Mouse (Mus musculus) neural tube, embryonic 14.5 days (tissue): Measurements from ENCODE around the gene Ccnd3. TPM values are rescaled to one million over a fixed set of nuclear protein-coding genes. Genes with fewer than 3 reads are reported as not detected.

Source experiments
- ATAC-seq: fragments of 200-750 bp; cut with Nextera tagmentation; 2 replicates; pipeline ENCODE4 v1.8.0; 2017; ENCODE audit warnings: low read depth, mild to moderate bottlenecking, moderate TSS enrichment, moderate library complexity
- H3K27ac ChIP-seq: fragments of 300-500 bp; sonication (generic); 2 replicates; pipeline ENCODE4 v1.5.1; 2014; ENCODE audit warnings: low read depth, mild to moderate bottlenecking, control low read depth, low read length, moderate library complexity, mixed read lengths
- H3K27me3 ChIP-seq: fragments of 300-500 bp; sonication (generic); 2 replicates; pipeline ENCODE4 v1.6.1; 2014; ENCODE audit warnings: low read length; ENCODE audit not compliant: control insufficient read depth, insufficient read depth
- H3K36me3 ChIP-seq: fragments of 300-500 bp; sonication (generic); 2 replicates; pipeline ENCODE4 v1.6.1; 2014; ENCODE audit warnings: low read length, mixed read lengths; ENCODE audit not compliant: control insufficient read depth, insufficient read depth
- H3K4me1 ChIP-seq: fragments of 300-500 bp; sonication (generic); 2 replicates; pipeline ENCODE4 v1.6.1; 2014; ENCODE audit warnings: low read length; ENCODE audit not compliant: control insufficient read depth, insufficient read depth
- H3K4me2 ChIP-seq: fragments of 300-500 bp; sonication (generic); 2 replicates; pipeline ENCODE4 v1.6.1; 2014; ENCODE audit warnings: mild to moderate bottlenecking, low read depth, low read length, control low read depth
- H3K4me3 ChIP-seq: fragments of 300-500 bp; sonication (generic); 2 replicates; pipeline ENCODE4 v1.5.1; 2014; ENCODE audit warnings: low read depth, low read length, control low read depth, mixed read lengths
- H3K9ac ChIP-seq: fragments of 300-500 bp; sonication (generic); replicated peaks from 2 replicates; pipeline ENCODE4 v1.6.1; 2014; ENCODE audit warnings: low read depth, mild to moderate bottlenecking, control low read depth, low read length, mixed read lengths
- H3K9me3 ChIP-seq: fragments of 300-500 bp; sonication (generic); 2 replicates; pipeline ENCODE4 v1.6.1; 2016; ENCODE audit warnings: low read length; ENCODE audit not compliant: control insufficient read depth
- WGBS: fragments of 180-500 bp; shearing (Covaris S2); extraction: QIAGEN DNeasy Blood & Tissue Kit; methylation state at CpG from one replicate; pipeline ENCODE4 v1.1.7; 2014; 5-methylcytosine and 5-hydroxymethylcytosine counted together
- polyA plus RNA-seq: library from polyadenylated mRNA; unstranded; fragments of >200 nt; fragmentation: Nextera tagmentation; extraction: Ambion mirVana; gene quantifications from 2 replicates; pipeline ENCODE4 v1.2.1, GENCODE M21; 2014

Ccnd3 gene
- polyA plus RNA-seq, 1 experiment from 2014 or later: 49.1 TPM

- Histone ChIP-seq H3K27ac (no peak overlapping the region), H3K9ac (no peak overlapping the region), H3K4me1 (0 out of 2 replicates have a peak, but pooled peaks cover 12% of the 10 kb centered on the region), H3K27me3 (no peaks in the 10 kb centered on the region), H3K4me3 (no peak overlapping the region), H3K4me2 (no peak overlapping the region), H3K36me3 (peaks cover 35% of the 10 kb centered on the region; the same call in 1 of the 2 replicates), H3K9me3 (no peaks in the 10 kb centered on the region)
- ATAC-seq: no peak
- 89% methylated on average over 13 of the region's 13 CpGs for WGBS
These were observed 95.9 kb downstream of the Ccnd3 start for GRCm38 (mm10) chr17:47600601-47601388.

GRCm38 (mm10) chr17:47601389-47601755 is 96.5 kb downstream of the Ccnd3 start:
- Histone ChIP-seq H3K36me3 (peaks cover 35% of the 10 kb centered on the region; the same call in 1 of the 2 replicates), H3K4me3 (no peak overlapping the region), H3K9ac (no peak overlapping the region), H3K27me3 (no peaks in the 10 kb centered on the region), H3K4me2 (no peak overlapping the region), H3K9me3 (no peaks in the 10 kb centered on the region), H3K27ac (no peak overlapping the region), H3K4me1 (0 out of 2 replicates have a peak, but pooled peaks cover 8% of the 10 kb centered on the region)
- WGBS: 92% methylated on average over 10 of the region's 10 CpGs
- no peak for ATAC-seq

- WGBS: 93% methylated on average over 11 of the region's 11 CpGs
- H3K9me3 ChIP-seq: no peaks in the 10 kb centered on the region
- H3K27ac ChIP-seq: no peak overlapping the region
- 0 out of 2 replicates have a peak, but pooled peaks cover 2% of the 10 kb centered on the region for H3K4me1 ChIP-seq
- H3K4me2 ChIP-seq: no peak overlapping the region
- peaks cover 35% of the 10 kb centered on the region; the same call in 1 of the 2 replicates for H3K36me3 ChIP-seq
- no peak for ATAC-seq
- H3K27me3 ChIP-seq: no peaks in the 10 kb centered on the region
- no peak overlapping the region for H3K4me3 ChIP-seq
- H3K9ac ChIP-seq: no peak overlapping the region
These were observed 97.4 kb downstream of the Ccnd3 start for GRCm38 (mm10) chr17:47602289-47602688.

- Histone ChIP-seq H3K27me3 (no peaks in the 10 kb centered on the region), H3K9me3 (no peaks in the 10 kb centered on the region), H3K4me1 (peaks cover 8% of the 10 kb centered on the region), H3K9ac (no peak overlapping the region), H3K4me2 (no peak overlapping the region), H3K27ac (no peak overlapping the region), H3K36me3 (peaks cover 29% of the 10 kb centered on the region; the same call in 1 of the 2 replicates), H3K4me3 (no peak overlapping the region)
- no peak for ATAC-seq
- 69% methylated on average over 5 of the region's 5 CpGs for WGBS
These were observed 101.4 kb downstream of the Ccnd3 start for GRCm38 (mm10) chr17:47606220-47606619.

- Histone ChIP-seq H3K27ac (no peak overlapping the region), H3K4me1 (peaks cover 21% of the 10 kb centered on the region), H3K9me3 (no peaks in the 10 kb centered on the region), H3K9ac (no peak overlapping the region), H3K4me2 (no peak overlapping the region), H3K36me3 (peaks cover 7% of the 10 kb centered on the region; the same call in 1 of the 2 replicates), H3K4me3 (no peak overlapping the region), H3K27me3 (no peaks in the 10 kb centered on the region)
- WGBS: 92% methylated on average over 4 of the region's 4 CpGs
- ATAC-seq: no peak
These were observed 104.3 kb downstream of the Ccnd3 start for GRCm38 (mm10) chr17:47609182-47609581.

GRCm38 (mm10) chr17:47610849-47611660 is 106.2 kb downstream of the Ccnd3 start, which contains the start of the genes Bysl, Med20 and Gm20517:
TSS of gene Bysl (minus strand) at chr17:47611492.
TSS of gene Med20 (plus strand) at chr17:47611582.
TSS of gene Gm20517 (plus strand) at chr17:47611589.
- peak; percentile 95 for ATAC-seq
- under 1% methylated on average over 59 of the region's 59 CpGs for WGBS

GRCm38 (mm10) chr17:47611661-47611982 is 106.8 kb downstream of the Ccnd3 start:
- no peak for ATAC-seq
- Histone ChIP-seq H3K36me3 (peaks cover 10% of the 10 kb centered on the region; the same call in 1 of the 2 replicates), H3K27ac (peak overlapping the region; percentile 73), H3K27me3 (no peaks in the 10 kb centered on the region), H3K9me3 (no peaks in the 10 kb centered on the region), H3K4me2 (peak overlapping the region; percentile 89), H3K4me1 (peaks cover 21% of the 10 kb centered on the region), H3K4me3 (peak overlapping the region; percentile 77), H3K9ac (peak overlapping the region; percentile 72)
- WGBS: under 1% methylated on average over 13 of the region's 13 CpGs

More at GRCm38 (mm10) chr17:47610849-47611660, 106.2 kb downstream of the Ccnd3 start, which contains the start of the genes Bysl, Med20 and Gm20517:
- H3K27me3 ChIP-seq: no peaks in the 10 kb centered on the region
- peak within 1 kb of the TSS; percentile 73 for H3K27ac ChIP-seq
- peaks cover 21% of the 10 kb centered on the region for H3K4me1 ChIP-seq
- H3K4me3 ChIP-seq: peak within 1 kb of the TSS; percentile 77
- peak within 1 kb of the TSS; percentile 72 for H3K9ac ChIP-seq
- H3K4me2 ChIP-seq: peak within 1 kb of the TSS; percentile 89
- no peaks in the 10 kb centered on the region for H3K9me3 ChIP-seq
- peaks cover 4% of the 10 kb centered on the region; the same call in 1 of the 2 replicates for H3K36me3 ChIP-seq

- WGBS: 95% methylated on average over 1 of the region's 1 CpGs
- Histone ChIP-seq H3K36me3 (peaks cover 21% of the 10 kb centered on the region; the same call in 1 of the 2 replicates), H3K9ac (no peak overlapping the region), H3K27ac (no peak overlapping the region), H3K4me3 (no peak overlapping the region), H3K27me3 (no peaks in the 10 kb centered on the region), H3K4me2 (no peak overlapping the region), H3K4me1 (peaks cover 21% of the 10 kb centered on the region), H3K9me3 (no peaks in the 10 kb centered on the region)
- ATAC-seq: no peak
These were observed 109.2 kb downstream of the Ccnd3 start for GRCm38 (mm10) chr17:47614018-47614417.
